34 mouse cellular contexts compared by ENCODE assay signal in genomic region chr17:24796969-24797368, GRCm38 (mm10). TPM values are rescaled to one million over a fixed set of nuclear protein-coding genes. Genes with fewer than 3 reads are reported as not detected.
A peak's percentile ranks its signal among the peaks of the same experiment; 100 is the strongest.
DNase-seq lines count a peak whose midpoint lies in the region; ATAC-seq and TF ChIP-seq lines count a peak whose summit lies in the region.
"Had no signal": no experiment of that assay in that cellular context is flagged by ENCODE, and none has a peak within 500 bp of the region (broad histone marks: within the 10 kb centered on the region; RNA-seq: fewer than 3 reads in every experiment).

No protein-coding gene starts in this region.

- H3K4me1 ChIP-seq in heart, adult 2 months (ENCODE audit: control insufficient read depth, insufficient read depth, low read length), result no peaks in the 10 kb centered on the region
- peaks cover 5% of the 10 kb centered on the region for H3K4me1 ChIP-seq in bone marrow macrophage, adult 2 months (ENCODE audit: control insufficient read depth, insufficient read depth, low read length)
- no peaks in the 10 kb centered on the region for H3K4me1 ChIP-seq in hindbrain, embryonic 10.5 days (replicated peaks)
- H3K4me1 ChIP-seq: embryonic facial prominence, embryonic 12.5 days; embryonic facial prominence, embryonic 15.5 days; forebrain, embryonic 12.5 days; forebrain, embryonic 15.5 days; hindbrain, embryonic 13.5 days; intestine, embryonic 15.5 days had no signal

- H3K4me3 ChIP-seq in heart, adult 2 months, result no peak overlapping the region
- H3K4me3 ChIP-seq in C2C12 (ENCODE audit: insufficient read depth, poor library complexity, severe bottlenecking), result no peak overlapping the region
- no peak overlapping the region for H3K4me3 ChIP-seq in bone marrow macrophage, adult 2 months (ENCODE audit: insufficient read depth, low read length)
- no peak overlapping the region for H3K4me3 ChIP-seq in hindbrain, embryonic 10.5 days
- H3K4me3 ChIP-seq: embryonic facial prominence, embryonic 12.5 days; embryonic facial prominence, embryonic 15.5 days; erythroblast, embryonic 14.5 days; forebrain, embryonic 12.5 days; forebrain, embryonic 15.5 days; hindbrain, embryonic 13.5 days; intestine, embryonic 15.5 days had no signal

- no peak overlapping the region for H3ac ChIP-seq in C2C12 (ENCODE audit: control insufficient read depth, insufficient read length, low read depth)

- intact Hi-C loops in heart, adult 2 months (cut with DNase I), result no loop called here

- no peaks in the 10 kb centered on the region; the same call in 1 of the 2 replicates for H3K27me3 ChIP-seq in heart, adult 2 months (ENCODE audit: control insufficient read depth, insufficient read depth, low read length)
- H3K27me3 ChIP-seq in C2C12 (ENCODE audit: control insufficient read depth, insufficient read depth, insufficient read length), result peaks cover 21% of the 10 kb centered on the region
- no peaks in the 10 kb centered on the region for H3K27me3 ChIP-seq in hindbrain, embryonic 10.5 days (ENCODE audit: insufficient read depth, poor library complexity, severe bottlenecking)
- H3K27me3 ChIP-seq: embryonic facial prominence, embryonic 12.5 days; embryonic facial prominence, embryonic 15.5 days; forebrain, embryonic 15.5 days; intestine, embryonic 15.5 days had no signal

- no peaks in the 10 kb centered on the region for H3K79me2 ChIP-seq in heart, adult 2 months (replicated peaks; ENCODE audit: control insufficient read depth, insufficient read depth, low read length)
- no peaks in the 10 kb centered on the region for H3K79me2 ChIP-seq in C2C12 (ENCODE audit: control insufficient read depth, insufficient read depth)

- no peak overlapping the region for H3K9ac ChIP-seq in heart, adult 2 months (ENCODE audit: low read depth, low read length)
- H3K9ac ChIP-seq: embryonic facial prominence, embryonic 12.5 days; embryonic facial prominence, embryonic 15.5 days; forebrain, embryonic 12.5 days; forebrain, embryonic 15.5 days; hindbrain, embryonic 13.5 days; intestine, embryonic 15.5 days had no signal

- no peak for TF ChIP-seq POLR2A in heart, adult 2 months (IDR thresholded peaks at IDR 0.05; ENCODE audit: insufficient read depth, low read depth, low read length)
- no peak for TF ChIP-seq POLR2A in bone marrow macrophage, adult 2 months (IDR thresholded peaks at IDR 0.05; ENCODE audit: borderline replicate concordance, low read depth, low read length)

- no peak for TF ChIP-seq CTCF in heart, adult 2 months (IDR thresholded peaks at IDR 0.05)
- TF ChIP-seq CTCF in C2C12 (IDR thresholded peaks at IDR 0.05; ENCODE audit: control insufficient read depth, insufficient read depth, insufficient read length), result no peak
- TF ChIP-seq CTCF in bone marrow macrophage, adult 2 months (IDR thresholded peaks at IDR 0.05; ENCODE audit: low read depth, low read length), result no peak

- 37% methylated on average over 3 of the region's 3 CpGs for WGBS in heart, adult 2 months
- 75% methylated on average over 3 of the region's 3 CpGs for WGBS in hindbrain, embryonic 10.5 days

- H3K36me3 ChIP-seq in heart, adult 2 months (ENCODE audit: control insufficient read depth, insufficient read depth, low read length), result no peaks in the 10 kb centered on the region
- no peaks in the 10 kb centered on the region for H3K36me3 ChIP-seq in C2C12 (ENCODE audit: control insufficient read depth, insufficient read depth)
- no peaks in the 10 kb centered on the region for H3K36me3 ChIP-seq in hindbrain, embryonic 10.5 days
- H3K36me3 ChIP-seq: embryonic facial prominence, embryonic 12.5 days; embryonic facial prominence, embryonic 15.5 days; forebrain, embryonic 12.5 days; forebrain, embryonic 15.5 days; hindbrain, embryonic 13.5 days; intestine, embryonic 15.5 days had no signal

- no peak for ATAC-seq in erythroblast, adult 5-6 weeks (replicated peaks; ENCODE audit: low FRiP score, poor library complexity, severe bottlenecking)
- no peak for ATAC-seq in cerebellum, adult (ENCODE audit: insufficient number of reproducible peaks, low FRiP score, low TSS enrichment)
- ATAC-seq: activated CD4-positive, CD25-positive, alpha-beta regulatory T cell, adult 4 months; forebrain, embryonic 15.5 days; hindbrain, embryonic 16.5 days; intestine, embryonic 15.5 days had no signal

- H3K27ac ChIP-seq in heart, adult 2 months, result no peak overlapping the region
- H3K27ac ChIP-seq in bone marrow macrophage, adult 2 months (ENCODE audit: insufficient read depth, low read depth, low read length), result peak overlapping the region; percentile 12; the same call in 1 of the 2 replicates
- no peak overlapping the region for H3K27ac ChIP-seq in hindbrain, embryonic 10.5 days
- H3K27ac ChIP-seq: embryonic facial prominence, embryonic 12.5 days; embryonic facial prominence, embryonic 15.5 days; forebrain, embryonic 12.5 days; forebrain, embryonic 15.5 days; hindbrain, embryonic 13.5 days; intestine, embryonic 15.5 days had no signal

- TF ChIP-seq EP300 in heart, adult 2 months (IDR thresholded peaks at IDR 0.05; ENCODE audit: insufficient read depth, low read depth, low read length), result no peak

- DNase-seq in heart, adult 11 months, result peak; percentile 46
- no peak for DNase-seq in heart, adult 2 months
- peak; percentile 45 for DNase-seq in 416B (ENCODE audit: low read depth)
- no peak for DNase-seq in hindbrain, embryonic 10.5 days (ENCODE audit: low spot score)
- DNase-seq: adrenal gland, adult 8-10 months; adrenal gland, postnatal 25 days; cerebellum, adult 11 months; cerebellum, adult 2 months; cerebellum, adult 9-11 months; cerebellum, postnatal 25 days; gastrocnemius, postnatal 10 days; gastrocnemius, postnatal 36 days; kidney, adult 11 months had no signal

- H3K79me3 ChIP-seq in C2C12 (ENCODE audit: low read depth), result no peaks in the 10 kb centered on the region

- H3K9me3 ChIP-seq in hindbrain, embryonic 10.5 days, result no peaks in the 10 kb centered on the region
- H3K9me3 ChIP-seq: embryonic facial prominence, embryonic 12.5 days; embryonic facial prominence, embryonic 15.5 days; forebrain, embryonic 12.5 days; forebrain, embryonic 15.5 days; hindbrain, embryonic 13.5 days; intestine, embryonic 15.5 days had no signal

TF ChIP-seq in C2C12, 6 proteins besides CTCF, POLR2A, EP300 and RAD21:
- TF ChIP-seq MYOD1 (IDR thresholded peaks at IDR 0.05; ENCODE audit: control insufficient read depth, insufficient read length, low read depth), result no peak
- TF ChIP-seq USF1 (IDR thresholded peaks at IDR 0.05; ENCODE audit: low read depth), result peak; percentile 65
- TF ChIP-seq MYOG (IDR thresholded peaks at IDR 0.05; ENCODE audit: control insufficient read depth, extremely low read depth, insufficient read length), result no peak

RNA-seq across cellular contexts. Expression of gene Meiob, which starts 7.1 kb away (rescaled TPM):
- total RNA-seq in heart, adult 2 months (2021), result under 1 TPM; 0.14 to 0.18 TPM
- not detected in 2 replicates for polyA plus RNA-seq in heart, adult 2 months (2012; rRNA removed)
- not detected for polyA plus RNA-seq in C2C12 (2012; fragmentation: generic; extraction: Trizol)
- polyA plus RNA-seq in bone marrow macrophage, adult 2 months (2012; ENCODE audit: insufficient read depth, insufficient read length, missing spikeins), result not detected in 2 replicates
- not detected in 2 replicates for total RNA-seq in erythroblast, adult 5-6 weeks (2015; ENCODE audit: low replicate concordance)
- total RNA-seq in erythroblast, adult 5-6 weeks (2017; ENCODE audit: low replicate concordance), result not detected in 2 replicates
- 0.10 TPM in 1 of 2 replicates, not detected in the other for polyA plus RNA-seq in hindbrain, embryonic 10.5 days (2016; fragmentation: Nextera tagmentation; extraction: Ambion mirVana)
- total RNA-seq: gastrocnemius, adult 18-20 months; gastrocnemius, postnatal 10 days; gastrocnemius, postnatal 36 days; granulocyte monocyte progenitor cell, adult 5-6 weeks; heart, postnatal 25 days; hematopoietic stem cell, adult 5-6 weeks had no signal
- polyA plus RNA-seq: activated CD4-positive, CD25-positive, alpha-beta regulatory T cell, adult 4 months; cerebellum, adult 2 months; embryonic facial prominence, embryonic 12.5 days; erythroblast, embryonic 14.5 days; forebrain, embryonic 12.5 days; forebrain, embryonic 15.5 days; heart, embryonic 11.5 days; heart, embryonic 14.5 days; heart, postnatal 0 days; hindbrain, embryonic 13.5 days; hindbrain, embryonic 16.5 days; intestine, embryonic 15.5 days had no signal

RNA-seq across cellular contexts. Expression of gene Hagh, which starts 43.0 kb away (rescaled TPM):
- total RNA-seq in heart, adult 2 months (2021), result 10 to 100 TPM; 85.8 to 89.5 TPM
- polyA plus RNA-seq in heart, adult 2 months (2012; rRNA removed), result 126 and 133 TPM in 2 replicates
- 30.4 TPM for polyA plus RNA-seq in C2C12 (2012; fragmentation: generic; extraction: Trizol)
- polyA plus RNA-seq in bone marrow macrophage, adult 2 months (2012; ENCODE audit: insufficient read depth, insufficient read length, missing spikeins), result 39.7 and 44.9 TPM in 2 replicates
- total RNA-seq in erythroblast, adult 5-6 weeks (2015; ENCODE audit: low replicate concordance), result 191 and 222 TPM in 2 replicates
- total RNA-seq in erythroblast, adult 5-6 weeks (2017; ENCODE audit: low replicate concordance), result 223 and 230 TPM in 2 replicates
- polyA plus RNA-seq in hindbrain, embryonic 10.5 days (2016; fragmentation: Nextera tagmentation; extraction: Ambion mirVana), result 30.7 and 34.3 TPM in 2 replicates

RNA-seq across cellular contexts. Expression of gene Hs3st6, which starts 44.2 kb away (rescaled TPM):
- total RNA-seq in heart, adult 2 months (2021), result not detected
- polyA plus RNA-seq in heart, adult 2 months (2012; rRNA removed), result 0.10 TPM in 1 of 2 replicates, not detected in the other
- polyA plus RNA-seq in C2C12 (2012; fragmentation: generic; extraction: Trizol), result not detected
- not detected in 2 replicates for polyA plus RNA-seq in bone marrow macrophage, adult 2 months (2012; ENCODE audit: insufficient read depth, insufficient read length, missing spikeins)
- not detected in 2 replicates for total RNA-seq in erythroblast, adult 5-6 weeks (2015; ENCODE audit: low replicate concordance)
- total RNA-seq in erythroblast, adult 5-6 weeks (2017; ENCODE audit: low replicate concordance), result not detected in 2 replicates
- 1.5 and 2.0 TPM in 2 replicates for polyA plus RNA-seq in hindbrain, embryonic 10.5 days (2016; fragmentation: Nextera tagmentation; extraction: Ambion mirVana)
- total RNA-seq: common myeloid progenitor, adult 5-6 weeks; gastrocnemius, adult 18-20 months; gastrocnemius, postnatal 36 days; granulocyte monocyte progenitor cell, adult 5-6 weeks; heart, postnatal 25 days; hematopoietic stem cell, adult 5-6 weeks had no signal
- polyA plus RNA-seq: activated CD4-positive, CD25-positive, alpha-beta regulatory T cell, adult 4 months; erythroblast, embryonic 14.5 days; forebrain, embryonic 15.5 days had no signal

RNA-seq across cellular contexts. Expression of gene Fahd1, which starts 53.2 kb away (rescaled TPM):
- 10 to 100 TPM; 80.3 to 81.5 TPM for total RNA-seq in heart, adult 2 months (2021)
- 42.7 and 50.8 TPM in 2 replicates for polyA plus RNA-seq in heart, adult 2 months (2012; rRNA removed)
- polyA plus RNA-seq in C2C12 (2012; fragmentation: generic; extraction: Trizol), result 5.5 TPM
- 9.0 and 9.1 TPM in 2 replicates for polyA plus RNA-seq in bone marrow macrophage, adult 2 months (2012; ENCODE audit: insufficient read depth, insufficient read length, missing spikeins)
- 58.0 and 66.9 TPM in 2 replicates for total RNA-seq in erythroblast, adult 5-6 weeks (2015; ENCODE audit: low replicate concordance)
- 71.4 and 87.7 TPM in 2 replicates for total RNA-seq in erythroblast, adult 5-6 weeks (2017; ENCODE audit: low replicate concordance)
- 18.4 and 20.7 TPM in 2 replicates for polyA plus RNA-seq in hindbrain, embryonic 10.5 days (2016; fragmentation: Nextera tagmentation; extraction: Ambion mirVana)

Comparison
In these comparisons a context has a peak if more than half of its experiments do, and no peak if none do; other contexts are left out.
1. DNase-seq: peak in heart, adult 11 months (single experiment) and 416B (single experiment); none in heart, adult 2 months (0 of 2) and hindbrain, embryonic 10.5 days (single experiment).